Mouse (Mus musculus): ENCODE results near the gene Cpd.

The Cpd gene

DNA sequence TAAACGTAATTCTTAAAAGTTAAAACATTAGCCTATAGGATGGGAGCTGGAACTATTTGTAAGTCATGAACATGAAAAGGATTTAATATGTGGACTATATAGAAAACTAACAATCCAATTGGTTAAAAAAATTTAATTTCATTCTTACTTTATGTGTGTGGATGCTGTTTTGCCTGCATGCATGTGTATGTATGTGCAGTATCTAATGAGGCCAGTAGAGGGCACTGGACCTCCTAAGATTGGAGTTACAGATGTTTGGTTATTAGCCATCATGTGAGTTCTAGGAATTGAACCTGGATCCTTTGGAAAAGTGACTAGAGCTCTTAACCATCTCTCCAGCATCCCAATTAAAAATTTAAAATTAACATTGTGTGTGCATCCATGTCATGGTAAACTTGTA is 57.6 kb downstream of the Cpd start:
- CTCF ChIA-PET, result interaction anchor here (1.3 kb wide), 1 partner anchor 16 kb away, joined by 4 read pairs; no protein-coding TSS in a partner anchor

- CTCF ChIA-PET, result no interaction called here
Measured at GRCm38 (mm10) chr11:76775533-76775932, 71.3 kb downstream of the Cpd start.

DNA sequence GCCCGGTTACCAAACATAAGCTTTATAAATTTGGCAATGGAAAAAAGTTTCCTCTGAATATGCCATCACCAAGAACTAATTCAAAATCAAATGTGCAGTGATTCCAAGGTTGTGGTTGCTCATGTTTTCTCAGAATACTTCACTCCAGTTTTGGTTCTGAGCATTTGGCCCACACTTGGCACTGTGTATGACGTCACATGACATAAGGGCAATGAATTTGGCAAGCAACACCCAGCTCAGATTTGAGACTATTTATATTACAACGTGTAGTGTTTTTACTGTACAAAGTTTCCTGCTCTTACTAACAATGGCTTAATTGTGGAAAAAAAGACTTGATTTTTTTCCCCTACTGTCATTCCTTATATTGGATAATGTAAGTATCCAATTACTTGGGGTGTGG is 73.0 kb downstream of the Cpd start:
- CTCF ChIA-PET, result interaction anchor here (0.7 kb wide), 1 partner anchor 15 kb away, joined by 4 read pairs; no protein-coding TSS in a partner anchor

- CTCF ChIA-PET, result no interaction called here
Measured at GRCm38 (mm10) chr11:76770566-76770965, 76.3 kb downstream of the Cpd start.

- CTCF ChIA-PET, result no interaction called here
Measured at GRCm38 (mm10) chr11:76763741-76764122, 83.1 kb downstream of the Cpd start.

GRCm38 (mm10) chr11:76763053-76763740 is 83.6 kb downstream of the Cpd start, which contains the start of gene Gosr1:
Gene Gosr1 (minus strand): TSS chr11:76763579.
- CTCF ChIA-PET, result interaction anchor here (0.6 kb wide), 1 partner anchor 25 kb away, joined by 3 read pairs; no protein-coding TSS in a partner anchor

DNA sequence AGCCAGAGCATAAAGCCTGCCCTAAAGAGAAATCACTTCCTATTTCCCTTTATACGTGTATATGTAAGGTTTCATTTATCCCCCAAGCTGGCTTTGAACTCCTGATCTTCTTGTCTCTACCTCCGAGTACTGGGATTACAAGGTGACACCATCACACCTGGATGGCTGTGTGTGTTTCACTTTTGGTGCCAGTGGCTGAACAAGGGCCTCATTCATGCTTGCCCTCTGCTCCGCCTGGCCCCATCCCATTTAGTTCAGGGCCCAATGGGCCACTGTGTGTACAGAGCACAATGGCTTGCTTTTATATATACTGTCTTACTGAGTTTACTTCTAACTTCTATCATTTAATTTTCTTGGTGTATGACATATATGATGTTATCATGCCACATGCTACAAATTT is 94.5 kb downstream of the Cpd start:
- CTCF ChIA-PET, result no interaction called here

GRCm38 (mm10) chr11:76748819-76749218 is 98.0 kb downstream of the Cpd start:
- CTCF ChIA-PET, result no interaction called here

GRCm38 (mm10) chr11:76745921-76746320 is 100.9 kb downstream of the Cpd start:
- CTCF ChIA-PET, result interaction anchor here (0.7 kb wide), 1 partner anchor 43 kb away, joined by 11 read pairs; no protein-coding TSS in a partner anchor

DNA sequence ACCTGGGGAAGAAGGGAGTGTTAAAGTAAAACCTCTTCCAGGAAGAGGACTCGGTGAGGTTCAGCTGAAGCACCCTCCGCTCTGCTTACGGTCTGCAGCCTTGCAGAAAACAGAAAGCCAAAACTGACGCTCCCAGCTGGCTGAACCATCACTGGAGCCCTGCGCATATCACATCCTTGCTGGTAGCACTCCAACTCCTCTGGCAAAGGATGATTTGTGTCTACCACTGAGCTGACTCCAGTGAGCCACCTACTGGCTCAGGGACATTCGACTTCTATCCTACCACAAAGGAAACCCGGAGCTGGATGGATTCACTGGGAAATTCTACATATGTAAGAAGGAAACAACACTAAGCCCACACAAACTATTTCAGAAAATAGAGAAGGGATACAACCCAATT is 102.3 kb downstream of the Cpd start:
- CTCF ChIA-PET, result no interaction called here

- CTCF ChIA-PET, result no interaction called here
Measured at GRCm38 (mm10) chr11:76742511-76742910, 104.3 kb downstream of the Cpd start.

DNA sequence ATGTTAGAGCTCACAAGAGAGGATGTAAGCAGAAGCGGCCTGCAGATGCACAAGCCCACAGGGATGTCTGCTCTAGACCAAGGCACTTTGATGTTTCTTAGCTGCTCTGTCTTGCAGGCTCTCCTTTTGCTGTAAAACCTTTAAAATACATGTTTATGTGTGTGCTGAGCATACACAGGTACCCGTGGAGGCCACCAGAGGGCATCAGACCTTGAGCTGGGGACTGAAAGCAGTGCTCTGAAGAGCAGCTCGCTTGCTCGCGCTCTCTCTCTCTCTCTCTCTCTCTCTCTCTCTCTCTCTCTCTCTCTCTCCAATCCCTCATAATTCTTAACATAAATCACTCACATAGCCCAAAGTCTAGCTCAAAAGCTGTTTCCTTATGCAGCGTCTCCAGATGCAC is 107.7 kb downstream of the Cpd start:
- CTCF ChIA-PET, result no interaction called here

- CTCF ChIA-PET, result no interaction called here
Measured at GRCm38 (mm10) chr11:76735753-76736324, 111.0 kb downstream of the Cpd start.

DNA sequence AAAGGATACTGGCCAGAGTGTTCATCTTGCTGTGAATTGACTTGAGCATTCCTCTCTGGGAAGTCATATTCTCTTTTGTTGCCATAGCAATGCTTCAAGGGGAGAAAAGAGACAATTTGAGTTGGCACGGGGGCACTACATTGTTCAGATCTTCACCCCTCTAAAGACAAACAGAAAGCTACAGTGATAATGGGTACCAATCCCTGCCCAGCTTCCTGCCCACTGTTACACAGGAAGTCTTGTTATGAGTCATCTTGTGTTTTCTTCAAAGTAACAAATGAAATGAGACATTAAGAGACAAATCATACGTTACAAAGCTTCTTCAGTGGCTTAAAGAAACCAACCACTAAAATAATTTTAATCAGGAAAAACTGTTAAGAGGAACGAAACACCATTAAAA is 112.3 kb downstream of the Cpd start:
- CTCF ChIA-PET, result no interaction called here

DNA sequence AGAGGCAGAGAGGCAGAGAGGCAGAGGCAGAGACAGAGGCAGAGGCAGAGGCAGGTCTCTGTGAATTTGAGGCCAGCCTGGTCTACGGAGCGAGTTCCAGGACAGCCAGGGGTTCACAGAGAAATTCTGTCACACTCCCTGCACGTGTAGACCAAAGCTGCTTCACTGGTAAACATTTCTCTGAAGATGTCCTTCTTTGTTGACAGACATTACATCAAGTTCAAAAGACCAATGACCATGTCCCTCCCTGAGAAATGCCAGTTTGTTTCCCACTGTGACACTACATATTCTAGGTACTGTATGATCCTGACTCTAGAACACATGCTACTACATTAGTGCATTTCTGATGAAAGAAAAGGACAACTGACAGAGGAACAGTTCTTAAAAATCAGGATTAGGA is 116.2 kb downstream of the Cpd start:
- CTCF ChIA-PET, result no interaction called here

Measured in spleen, embryonic (tissue).